Mouse (Mus musculus) G1E (cell line): ENCODE data around the gene Ago4. TPM values are rescaled to one million over a fixed set of nuclear protein-coding genes. Genes with fewer than 3 reads are reported as not detected.

Source experiments
- ATAC-seq: 2 replicates; pipeline ENCODE4 v1.8.0; 2016; ENCODE audit warnings: mild to moderate bottlenecking; ENCODE audit not compliant: insufficient number of reproducible peaks, poor library complexity, low FRiP score, severe bottlenecking; ENCODE audit errors: extremely low read depth
- DNase-seq: peaks from one replicate; pipeline ENCODE4 v3.0.0; 2012; ENCODE audit warnings: low spot score
- H3K27me3 ChIP-seq: 2 replicates; pipeline ENCODE4 v1.6.1; 2012; ENCODE audit warnings: mild to moderate bottlenecking, low read length, inconsistent platforms; ENCODE audit not compliant: insufficient read depth
- H3K36me3 ChIP-seq: replicated peaks from 2 replicates; pipeline ENCODE3; 2012; ENCODE audit warnings: mild to moderate bottlenecking, inconsistent platforms
- H3K4me1 ChIP-seq: 2 replicates; pipeline ENCODE4 v1.6.1; 2012; ENCODE audit warnings: low read depth, low read length, inconsistent platforms, mixed read lengths; ENCODE audit not compliant: insufficient read depth
- H3K4me3 ChIP-seq: 2 replicates; pipeline ENCODE4 v1.5.1; 2012; ENCODE audit warnings: low read depth, mild to moderate bottlenecking, inconsistent platforms, low read length, moderate library complexity, mixed read lengths
- H3K9me3 ChIP-seq: replicated peaks from 2 replicates; pipeline ENCODE4 v1.6.1; 2012; ENCODE audit warnings: inconsistent platforms
- CTCF ChIP-seq: IDR thresholded peaks from 2 replicates; pipeline ENCODE4 v1.5.1; 2012; ENCODE audit warnings: low read depth, low read length, inconsistent platforms, mixed read lengths
- GATA1 ChIP-seq: IDR thresholded peaks from 2 replicates; pipeline ENCODE4 v1.6.1; 2012; ENCODE audit warnings: borderline replicate concordance, low read length, inconsistent platforms, mixed read lengths
- GATA2 ChIP-seq: IDR thresholded peaks from 2 replicates; pipeline ENCODE4 v1.6.1; 2012; ENCODE audit warnings: low read depth, low read length, inconsistent platforms, borderline replicate concordance
- POLR2AphosphoS5 ChIP-seq: IDR thresholded peaks from 2 replicates; pipeline ENCODE4 v1.6.1; 2012; ENCODE audit warnings: low read depth, low read length, inconsistent platforms; ENCODE audit not compliant: insufficient replicate concordance
- TAL1 ChIP-seq: conservative IDR thresholded peaks from 2 replicates; pipeline ENCODE4 v1.6.1; 2012; ENCODE audit warnings: low read depth, low read length, inconsistent platforms, mixed read lengths
- polyA plus RNA-seq: library from polyadenylated mRNA; stranded (reverse); fragments of >175 nt; gene quantifications from 2 replicates; pipeline ENCODE4 v1.2.3, GENCODE M21; 2012
- total RNA-seq, 2 experiments: library from RNA; stranded (forward) in 1 of 2; stranded (reverse) in 1 of 2; fragments of 200-1000 nt in 1 of 2; fragments of >200 nt in 1 of 2; fragmentation: Nextera tagmentation in 1 of 2; gene quantifications; 2 replicates each; pipeline ENCODE4 v1.2.3; 2014 to 2017

Ago4 gene
- total RNA-seq (2014; fragmentation: Nextera tagmentation) (not detected in 2 replicates), total RNA-seq (2017) (0.12 and 0.22 TPM in 2 replicates), polyA plus RNA-seq (not detected in 2 replicates)

DNA sequence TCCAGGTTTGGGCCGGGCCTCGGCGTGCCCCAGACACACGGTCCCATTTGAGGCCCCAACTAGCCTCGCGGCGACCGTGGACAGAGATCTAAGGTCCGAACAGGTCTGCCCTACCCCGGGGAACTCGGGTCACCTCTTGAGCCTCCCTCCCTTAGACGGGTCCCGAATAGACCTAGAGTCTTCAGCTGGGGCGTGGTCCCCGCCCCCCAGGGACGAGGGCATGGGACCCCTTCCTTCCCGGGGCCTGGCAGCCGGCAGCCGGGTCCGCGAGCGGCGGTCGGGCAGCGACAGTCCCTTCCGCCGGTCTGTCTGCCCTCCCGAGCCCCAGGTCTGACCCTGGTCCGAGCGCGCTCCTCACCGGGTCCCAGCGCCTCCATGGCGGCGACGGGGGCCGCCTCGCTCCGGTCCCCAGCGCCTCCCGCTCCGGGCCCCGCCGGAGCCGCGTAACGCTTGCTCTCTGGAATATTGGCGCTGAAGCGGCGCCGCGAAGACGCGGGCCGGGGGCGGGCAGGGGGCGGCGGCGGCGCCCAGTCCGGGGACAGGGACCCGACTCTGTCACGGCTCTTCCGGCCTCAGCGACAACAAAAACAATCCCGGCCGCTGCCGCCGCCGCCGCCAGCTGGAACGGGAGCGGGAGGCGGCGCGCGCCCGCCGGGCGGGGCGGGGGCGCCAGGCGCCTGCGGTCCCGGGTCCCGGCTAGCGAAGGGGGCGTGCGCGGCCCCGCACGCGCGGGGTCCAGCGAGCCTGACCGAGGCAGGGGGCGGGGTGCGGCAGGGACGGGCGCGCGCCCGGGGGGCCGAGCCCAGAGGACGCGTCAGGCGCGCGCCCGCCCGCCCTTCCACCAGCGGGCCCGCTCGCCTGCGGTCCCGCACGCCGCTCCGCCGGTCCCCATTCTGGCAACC, at the start of gene Ago4:
TSS of gene Ago4 (minus strand) at position 646 of the 902 bp plus-strand sequence.
- H3K9me3 ChIP-seq = peaks cover 10% of the 10 kb centered on the region
- no peak for TF ChIP-seq GATA2
- TF ChIP-seq CTCF = no peak
- TF ChIP-seq TAL1 = no peak
- TF ChIP-seq POLR2AphosphoS5 = no peak
- no peak for TF ChIP-seq GATA1
- H3K4me3 ChIP-seq = no peak within 1 kb of the TSS; the same call in 1 of the 2 replicates
- H3K4me1 ChIP-seq = peaks cover 5% of the 10 kb centered on the region; the same call in 1 of the 2 replicates
- DNase-seq (no peak), ATAC-seq (no peak)
- H3K36me3 ChIP-seq = no peaks in the 10 kb centered on the region
- H3K27me3 ChIP-seq = peaks cover 7% of the 10 kb centered on the region

DNA sequence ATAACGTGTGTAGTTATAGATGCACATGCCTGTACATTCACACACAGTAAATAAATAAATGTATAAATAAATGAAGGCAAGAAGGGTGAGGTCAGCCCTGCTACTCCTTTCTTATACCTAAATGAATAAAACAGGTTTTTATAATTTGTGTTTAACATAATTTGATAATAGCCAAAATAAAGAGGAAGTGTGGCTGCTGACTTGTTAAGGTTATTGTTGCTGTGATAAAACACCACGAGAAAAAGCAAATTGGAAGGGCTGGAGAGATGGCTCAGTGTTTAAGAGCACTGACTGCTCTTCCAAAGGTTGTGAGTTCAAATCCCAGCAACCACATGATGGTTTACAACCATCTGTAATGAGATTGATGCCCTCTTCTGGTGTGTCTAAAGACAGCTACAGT, 45.8 kb upstream of the Ago4 start:
- DNase-seq (no peak), ATAC-seq (no peak)
- Histone ChIP-seq H3K27me3 (no peaks in the 10 kb centered on the region), H3K9me3 (peaks cover 2% of the 10 kb centered on the region), H3K4me3 (no peak overlapping the region), H3K36me3 (peaks cover 98% of the 10 kb centered on the region), H3K4me1 (no peaks in the 10 kb centered on the region)
- TF ChIP-seq POLR2AphosphoS5 = no peak
- TF ChIP-seq GATA2 = no peak
- no peak for TF ChIP-seq CTCF
- TF ChIP-seq GATA1 = no peak
- TF ChIP-seq TAL1 = no peak

DNA sequence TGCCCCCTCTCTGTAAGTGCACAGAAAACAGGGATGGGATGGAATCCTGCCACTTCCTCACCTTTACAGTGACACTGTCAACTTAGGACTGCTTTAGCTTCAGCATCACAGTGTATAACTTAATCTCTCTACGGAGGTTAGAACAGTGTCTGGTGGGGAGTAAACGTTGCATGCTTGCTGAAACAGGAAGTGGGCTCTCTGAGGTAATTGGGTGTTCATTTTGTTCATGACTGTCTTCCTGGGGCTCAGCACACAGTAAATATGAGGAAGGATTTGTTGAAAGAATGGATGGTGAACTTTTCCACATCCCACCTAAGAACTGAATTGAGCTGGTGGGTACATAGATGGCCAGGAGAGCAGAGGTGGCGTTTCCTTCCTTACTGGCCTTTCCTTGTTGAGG, 44.6 kb upstream of the Ago4 start:
- peaks cover 98% of the 10 kb centered on the region for H3K36me3 ChIP-seq
- TF ChIP-seq TAL1 (no peak), GATA1 (no peak), POLR2AphosphoS5 (no peak), GATA2 (no peak), CTCF (no peak)

DNA sequence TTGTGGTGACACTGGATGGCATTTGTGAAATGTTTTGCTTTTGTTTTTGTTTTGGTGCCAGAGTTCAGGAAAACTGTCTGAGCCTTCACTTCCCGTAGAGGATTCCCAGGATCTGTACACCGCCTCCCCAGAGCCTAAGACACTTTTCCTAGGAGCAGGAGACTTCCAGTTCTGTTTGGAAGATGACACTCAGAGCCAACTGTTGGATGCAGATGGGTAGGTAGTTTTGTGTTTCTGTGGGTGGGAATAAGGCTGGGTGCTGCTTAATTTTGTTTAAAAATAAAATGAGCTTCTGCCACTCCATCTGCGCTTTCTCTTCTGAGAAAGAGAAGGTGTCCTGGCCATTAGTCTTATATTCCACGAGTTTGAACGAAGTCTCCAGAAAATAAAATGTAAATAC, 43.0 kb upstream of the Ago4 start:
- Histone ChIP-seq H3K36me3 (peaks cover 99% of the 10 kb centered on the region), H3K27me3 (no peaks in the 10 kb centered on the region), H3K4me1 (no peaks in the 10 kb centered on the region), H3K9me3 (peaks cover 5% of the 10 kb centered on the region), H3K4me3 (no peak overlapping the region)
- TF ChIP-seq GATA2 (no peak), GATA1 (no peak), CTCF (no peak), TAL1 (no peak), POLR2AphosphoS5 (no peak)
- ATAC-seq (no peak), DNase-seq (no peak)

More for the DNA sequence above, 44.6 kb upstream of the Ago4 start:
- no peak for ATAC-seq
- H3K9me3 ChIP-seq = peaks cover 5% of the 10 kb centered on the region
- DNase-seq = no peak
- no peak overlapping the region for H3K4me3 ChIP-seq
- H3K4me1 ChIP-seq = no peaks in the 10 kb centered on the region
- H3K27me3 ChIP-seq = no peaks in the 10 kb centered on the region

DNA sequence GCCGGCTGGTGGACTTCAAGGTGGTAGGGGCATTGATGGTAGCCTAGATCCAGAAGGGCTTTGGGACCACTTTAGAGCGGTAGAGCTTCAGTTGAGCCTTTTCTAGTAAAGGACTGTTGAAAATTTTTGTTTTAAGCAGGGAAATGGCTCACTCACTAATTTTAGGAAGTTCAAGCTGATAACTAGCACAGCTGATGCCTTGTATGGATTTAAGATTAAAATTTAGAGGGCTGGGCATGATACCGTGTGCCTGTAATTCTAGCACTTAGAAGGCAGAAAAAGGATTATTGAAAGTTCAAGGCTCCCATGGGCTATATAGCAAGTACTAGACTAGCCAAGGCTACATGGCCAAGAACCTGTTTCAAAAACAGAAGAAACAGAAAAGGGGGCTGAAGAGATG, 36.5 kb upstream of the Ago4 start:
- DNase-seq (no peak), ATAC-seq (no peak)
- no peak overlapping the region for H3K4me3 ChIP-seq
- peaks cover 5% of the 10 kb centered on the region for H3K9me3 ChIP-seq
- H3K4me1 ChIP-seq = peaks cover 6% of the 10 kb centered on the region
- H3K36me3 ChIP-seq = peaks cover 98% of the 10 kb centered on the region
- H3K27me3 ChIP-seq = no peaks in the 10 kb centered on the region
- TF ChIP-seq TAL1 (no peak), CTCF (no peak), POLR2AphosphoS5 (no peak), GATA1 (no peak), GATA2 (no peak)

DNA sequence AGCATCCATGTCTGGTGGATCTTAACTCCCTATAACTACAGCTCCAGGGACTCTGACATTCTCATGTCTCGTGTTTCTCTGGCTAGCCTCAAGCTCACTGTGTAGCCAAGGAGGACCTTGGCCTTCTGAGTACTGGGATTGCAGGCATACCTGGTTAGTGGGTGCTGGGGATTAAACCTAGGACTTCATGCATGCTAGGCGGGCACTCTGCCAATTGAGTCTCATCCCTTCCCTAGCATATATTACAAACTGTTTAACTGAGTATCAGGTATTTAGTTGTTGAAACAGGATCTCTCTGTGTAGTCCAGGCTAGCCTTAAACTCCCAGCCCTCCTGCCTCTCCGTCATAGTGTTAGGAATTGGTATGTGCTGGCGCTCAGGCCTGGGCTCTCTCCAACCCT, 34.0 kb upstream of the Ago4 start:
- no peak for DNase-seq
- H3K9me3 ChIP-seq = no peaks in the 10 kb centered on the region
- peaks cover 24% of the 10 kb centered on the region for H3K4me1 ChIP-seq
- H3K4me3 ChIP-seq = no peak overlapping the region
- H3K36me3 ChIP-seq = peaks cover 88% of the 10 kb centered on the region
- ATAC-seq = no peak
- TF ChIP-seq POLR2AphosphoS5 (no peak), CTCF (no peak), TAL1 (no peak), GATA2 (no peak), GATA1 (no peak)
- no peaks in the 10 kb centered on the region for H3K27me3 ChIP-seq
